Mouse (Mus musculus): ENCODE measurements around the gene Fam151a. TPM values are rescaled to one million over a fixed set of nuclear protein-coding genes. Genes with fewer than 3 reads are reported as not detected.
"Not testable (repeated sequence)": the region's sequence is repeated elsewhere in the genome, so short reads cannot be mapped to it uniquely, and the experiment has no call there.

Gene Fam151a
- polyA plus RNA-seq, 1 experiment from 2014 or later = 4.9 TPM

- H3K4me3 ChIP-seq (ENCODE audit: low read depth, low read length) = no peak overlapping the region
These were observed 25.7 kb upstream of the Fam151a start for GRCm38 (mm10) chr4:106707957-106708356.

GRCm38 (mm10) chr4:106708408-106708807 lies 25.3 kb upstream of the Fam151a start:
- Histone ChIP-seq H3K4me3 (ENCODE audit: low read depth, low read length) (no peak overlapping the region), H3K27me3 (ENCODE audit: control insufficient read depth, insufficient read depth, low read length) (no peaks in the 10 kb centered on the region), H3K9me3 (ENCODE audit: control insufficient read depth, low read depth, low read length) (no peaks in the 10 kb centered on the region), H3K36me3 (ENCODE audit: control insufficient read depth, insufficient read depth, low read length) (no peaks in the 10 kb centered on the region), H3K4me2 (replicated peaks; ENCODE audit: low read depth, low read length) (peak overlapping the region; percentile 19; the same call in 1 of the 2 replicates), H3K4me1 (ENCODE audit: control insufficient read depth, insufficient read depth, low read length) (peaks cover 14% of the 10 kb centered on the region; the same call in 1 of the 2 replicates), H3K9ac (replicated peaks; ENCODE audit: low read depth, low read length) (no peak overlapping the region; the same call in 1 of the 2 replicates), H3K27ac (ENCODE audit: low read length) (no peak overlapping the region)
- under 1% methylated on average over 8 of the region's 8 CpGs for WGBS
- peak; percentile 44; the same call in 1 of the 2 replicates for ATAC-seq (ENCODE audit: insufficient number of reproducible peaks, insufficient read depth, low FRiP score, low read depth)

More at GRCm38 (mm10) chr4:106707957-106708356, 25.7 kb upstream of the Fam151a start:
- no peak for ATAC-seq (ENCODE audit: insufficient number of reproducible peaks, insufficient read depth, low FRiP score, low read depth)
- no peak overlapping the region for H3K27ac ChIP-seq (ENCODE audit: low read length)
- no peak overlapping the region; the same call in 1 of the 2 replicates for H3K9ac ChIP-seq (replicated peaks; ENCODE audit: low read depth, low read length)
- H3K27me3 ChIP-seq (ENCODE audit: control insufficient read depth, insufficient read depth, low read length) = no peaks in the 10 kb centered on the region
- H3K4me2 ChIP-seq (replicated peaks; ENCODE audit: low read depth, low read length) = peak overlapping the region; percentile 19; the same call in 1 of the 2 replicates
- no peaks in the 10 kb centered on the region for H3K9me3 ChIP-seq (ENCODE audit: control insufficient read depth, low read depth, low read length)
- H3K36me3 ChIP-seq (ENCODE audit: control insufficient read depth, insufficient read depth, low read length) = no peaks in the 10 kb centered on the region
- 46% methylated on average over 5 of the region's 5 CpGs for WGBS
- peaks cover 14% of the 10 kb centered on the region; the same call in 1 of the 2 replicates for H3K4me1 ChIP-seq (ENCODE audit: control insufficient read depth, insufficient read depth, low read length)

- Histone ChIP-seq H3K36me3 (ENCODE audit: control insufficient read depth, insufficient read depth, low read length) (no peaks in the 10 kb centered on the region), H3K4me1 (ENCODE audit: control insufficient read depth, insufficient read depth, low read length) (no peaks in the 10 kb centered on the region), H3K9ac (replicated peaks; ENCODE audit: low read depth, low read length) (no peak overlapping the region), H3K9me3 (ENCODE audit: control insufficient read depth, low read depth, low read length) (no peaks in the 10 kb centered on the region), H3K4me3 (ENCODE audit: low read depth, low read length) (no peak overlapping the region), H3K27ac (ENCODE audit: low read length) (no peak overlapping the region), H3K4me2 (replicated peaks; ENCODE audit: low read depth, low read length) (no peak overlapping the region), H3K27me3 (ENCODE audit: control insufficient read depth, insufficient read depth, low read length) (no peaks in the 10 kb centered on the region)
- 86% methylated on average over 6 of the region's 6 CpGs for WGBS
- no peak for ATAC-seq (ENCODE audit: insufficient number of reproducible peaks, insufficient read depth, low FRiP score, low read depth)
These were observed 20.1 kb upstream of the Fam151a start for GRCm38 (mm10) chr4:106713622-106714021.

- Histone ChIP-seq H3K4me1 (ENCODE audit: control insufficient read depth, insufficient read depth, low read length) (no peaks in the 10 kb centered on the region), H3K4me2 (replicated peaks; ENCODE audit: low read depth, low read length) (no peak overlapping the region), H3K9me3 (ENCODE audit: control insufficient read depth, low read depth, low read length) (no peaks in the 10 kb centered on the region), H3K36me3 (ENCODE audit: control insufficient read depth, insufficient read depth, low read length) (no peaks in the 10 kb centered on the region), H3K27ac (ENCODE audit: low read length) (no peak overlapping the region), H3K9ac (replicated peaks; ENCODE audit: low read depth, low read length) (no peak overlapping the region), H3K4me3 (ENCODE audit: low read depth, low read length) (no peak overlapping the region), H3K27me3 (ENCODE audit: control insufficient read depth, insufficient read depth, low read length) (no peaks in the 10 kb centered on the region)
- 84% methylated on average over 4 of the region's 4 CpGs for WGBS
- ATAC-seq (ENCODE audit: insufficient number of reproducible peaks, insufficient read depth, low FRiP score, low read depth) = no peak
These were observed 13.1 kb upstream of the Fam151a start for GRCm38 (mm10) chr4:106720631-106721030.

- Histone ChIP-seq H3K4me1 (ENCODE audit: control insufficient read depth, insufficient read depth, low read length) (peaks cover 8% of the 10 kb centered on the region; the same call in 1 of the 2 replicates), H3K36me3 (ENCODE audit: control insufficient read depth, insufficient read depth, low read length) (no peaks in the 10 kb centered on the region), H3K9me3 (ENCODE audit: control insufficient read depth, low read depth, low read length) (no peaks in the 10 kb centered on the region), H3K4me3 (ENCODE audit: low read depth, low read length) (no peak within 1 kb of the TSS), H3K9ac (replicated peaks; ENCODE audit: low read depth, low read length) (no peak within 1 kb of the TSS), H3K27me3 (ENCODE audit: control insufficient read depth, insufficient read depth, low read length) (no peaks in the 10 kb centered on the region), H3K4me2 (replicated peaks; ENCODE audit: low read depth, low read length) (no peak within 1 kb of the TSS), H3K27ac (ENCODE audit: low read length) (no peak within 1 kb of the TSS)
- 74% methylated on average over 7 of the region's 7 CpGs for WGBS
- no peak for ATAC-seq (ENCODE audit: insufficient number of reproducible peaks, insufficient read depth, low FRiP score, low read depth)
These were observed 2.9 kb upstream of the Fam151a start, which contains the start of gene Mroh7 for GRCm38 (mm10) chr4:106730814-106731213. TSS of gene Mroh7 (minus strand) at chr4:106730925.

GRCm38 (mm10) chr4:106736884-106737283 lies 3.2 kb downstream of the Fam151a start:
- H3K9me3 ChIP-seq (ENCODE audit: control insufficient read depth, low read depth, low read length); H3K27ac ChIP-seq (ENCODE audit: low read length); H3K4me1 ChIP-seq (ENCODE audit: control insufficient read depth, insufficient read depth, low read length); ATAC-seq (ENCODE audit: insufficient number of reproducible peaks, insufficient read depth, low FRiP score, low read depth); H3K4me3 ChIP-seq (ENCODE audit: low read depth, low read length); H3K4me2 ChIP-seq (replicated peaks; ENCODE audit: low read depth, low read length); H3K36me3 ChIP-seq (ENCODE audit: control insufficient read depth, insufficient read depth, low read length); H3K27me3 ChIP-seq (ENCODE audit: control insufficient read depth, insufficient read depth, low read length); H3K9ac ChIP-seq (replicated peaks; ENCODE audit: low read depth, low read length): not testable (repeated sequence)
- WGBS = 89% methylated on average over 1 of the region's 1 CpGs

- no peaks in the 10 kb centered on the region for H3K9me3 ChIP-seq (ENCODE audit: control insufficient read depth, low read depth, low read length)
- H3K4me1 ChIP-seq (ENCODE audit: control insufficient read depth, insufficient read depth, low read length) = peaks cover 8% of the 10 kb centered on the region; the same call in 1 of the 2 replicates
- ATAC-seq (ENCODE audit: insufficient number of reproducible peaks, insufficient read depth, low FRiP score, low read depth) = no peak
- no peak overlapping the region for H3K27ac ChIP-seq (ENCODE audit: low read length)
- no peaks in the 10 kb centered on the region for H3K36me3 ChIP-seq (ENCODE audit: control insufficient read depth, insufficient read depth, low read length)
- no peaks in the 10 kb centered on the region for H3K27me3 ChIP-seq (ENCODE audit: control insufficient read depth, insufficient read depth, low read length)
- WGBS = 58% methylated on average over 3 of the region's 3 CpGs
- H3K4me2 ChIP-seq (replicated peaks; ENCODE audit: low read depth, low read length) = no peak overlapping the region
- H3K9ac ChIP-seq (replicated peaks; ENCODE audit: low read depth, low read length) = no peak overlapping the region
- H3K4me3 ChIP-seq (ENCODE audit: low read depth, low read length) = no peak overlapping the region
These were observed 4.2 kb downstream of the Fam151a start for GRCm38 (mm10) chr4:106737904-106738303.

- H3K9me3 ChIP-seq (ENCODE audit: control insufficient read depth, low read depth, low read length) = no peaks in the 10 kb centered on the region
- H3K36me3 ChIP-seq (ENCODE audit: control insufficient read depth, insufficient read depth, low read length) = no peaks in the 10 kb centered on the region
- H3K9ac ChIP-seq (replicated peaks; ENCODE audit: low read depth, low read length) = no peak overlapping the region
- H3K4me3 ChIP-seq (ENCODE audit: low read depth, low read length) = no peak overlapping the region
- WGBS = 79% methylated on average over 7 of the region's 7 CpGs
- H3K27me3 ChIP-seq (ENCODE audit: control insufficient read depth, insufficient read depth, low read length) = no peaks in the 10 kb centered on the region
- no peak overlapping the region for H3K4me2 ChIP-seq (replicated peaks; ENCODE audit: low read depth, low read length)
- ATAC-seq (ENCODE audit: insufficient number of reproducible peaks, insufficient read depth, low FRiP score, low read depth) = no peak
- 0 out of 2 replicates have a peak, but pooled peaks cover 3% of the 10 kb centered on the region for H3K4me1 ChIP-seq (ENCODE audit: control insufficient read depth, insufficient read depth, low read length)
- no peak overlapping the region for H3K27ac ChIP-seq (ENCODE audit: low read length)
These were observed 12.2 kb downstream of the Fam151a start for GRCm38 (mm10) chr4:106745862-106746261.

All from stomach, embryonic 14.5 days (tissue).